Mouse (Mus musculus): ENCODE results near the gene Rpl13a.
"Not testable (repeated sequence)": the region's sequence is repeated elsewhere in the genome, so short reads cannot be mapped to it uniquely, and the experiment has no call there.

Rpl13a gene

DNA sequence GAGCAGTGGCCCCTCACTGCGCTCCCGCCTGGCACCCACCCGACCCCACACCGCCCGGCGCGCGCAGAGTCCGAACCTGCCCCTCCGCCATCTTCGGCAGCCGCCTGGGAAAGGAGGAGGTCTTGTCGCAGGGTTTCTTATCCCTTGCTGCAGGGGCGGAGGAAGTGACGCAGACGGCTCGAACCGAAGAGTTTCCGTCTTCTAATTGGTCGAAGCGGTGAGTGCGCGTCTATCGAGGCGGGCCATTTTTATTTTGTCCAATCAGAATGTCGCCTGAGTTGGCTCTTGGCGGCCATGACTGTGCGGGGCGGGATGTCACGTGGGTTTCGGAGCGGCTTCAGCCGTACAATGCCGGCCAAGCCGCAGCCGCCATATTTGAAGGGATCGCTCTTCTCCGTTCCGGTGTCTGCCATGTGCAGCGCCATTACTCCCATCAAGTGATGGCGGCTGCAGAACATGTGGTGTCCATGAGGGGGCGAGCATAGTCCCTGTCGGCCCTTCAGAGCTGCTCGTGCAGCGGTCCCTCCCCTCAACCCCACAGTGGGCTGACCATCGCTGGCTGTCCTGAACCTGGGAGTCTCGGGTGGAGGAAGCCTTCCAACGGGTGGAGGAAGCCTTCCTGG, at the start of gene Rpl13a:
Gene Rpl13a (minus strand): TSS at position 138 of the 623 bp plus-strand sequence.
- ATAC-seq (ENCODE audit: insufficient number of reproducible peaks, low FRiP score, low TSS enrichment), result peak; percentile 85

DNA sequence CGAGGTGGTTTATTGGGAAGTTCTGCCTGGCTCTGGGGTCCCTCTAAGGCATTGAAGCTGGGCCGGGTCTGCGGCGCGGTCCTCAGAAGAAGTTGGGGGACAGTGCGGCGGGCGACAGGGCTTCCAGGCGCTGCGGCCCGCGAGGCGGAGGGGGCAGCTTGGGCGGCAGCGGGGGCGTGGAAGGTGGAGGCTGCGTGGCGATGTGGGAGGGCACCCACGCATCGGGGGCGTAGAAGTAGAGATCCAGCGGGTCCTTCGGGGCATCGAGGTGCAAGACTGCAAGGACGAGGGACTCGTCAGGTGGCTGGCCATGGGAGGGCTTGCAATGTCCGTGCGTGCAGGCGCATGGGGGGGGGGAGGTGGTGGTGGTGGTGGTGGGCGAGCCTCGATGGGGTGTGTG, 47.8 kb upstream of the Rpl13a start:
- ATAC-seq (ENCODE audit: insufficient number of reproducible peaks, low FRiP score, low TSS enrichment), result no peak

DNA sequence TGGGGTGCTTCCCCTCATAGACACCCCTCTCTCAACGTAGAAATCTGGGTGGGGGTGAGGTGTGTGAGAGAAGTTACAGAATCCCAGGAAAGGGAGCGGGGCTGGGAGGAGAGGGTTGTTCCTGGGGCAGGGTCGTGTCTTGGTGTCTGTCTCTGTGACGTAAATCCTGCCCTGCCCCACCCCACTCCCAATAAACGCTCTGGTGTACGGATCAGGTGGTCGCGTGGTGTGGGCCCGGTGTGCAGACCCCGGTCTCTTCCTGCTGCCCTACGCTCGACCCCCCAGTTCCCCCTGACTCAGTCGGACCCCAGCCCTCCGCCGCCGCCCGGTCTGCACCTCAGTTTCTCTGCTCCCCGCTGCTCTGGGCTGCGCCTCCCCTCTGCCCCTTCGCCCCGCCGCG, 47.4 kb upstream of the Rpl13a start:
- ATAC-seq (ENCODE audit: insufficient number of reproducible peaks, low FRiP score, low TSS enrichment), result no peak

DNA sequence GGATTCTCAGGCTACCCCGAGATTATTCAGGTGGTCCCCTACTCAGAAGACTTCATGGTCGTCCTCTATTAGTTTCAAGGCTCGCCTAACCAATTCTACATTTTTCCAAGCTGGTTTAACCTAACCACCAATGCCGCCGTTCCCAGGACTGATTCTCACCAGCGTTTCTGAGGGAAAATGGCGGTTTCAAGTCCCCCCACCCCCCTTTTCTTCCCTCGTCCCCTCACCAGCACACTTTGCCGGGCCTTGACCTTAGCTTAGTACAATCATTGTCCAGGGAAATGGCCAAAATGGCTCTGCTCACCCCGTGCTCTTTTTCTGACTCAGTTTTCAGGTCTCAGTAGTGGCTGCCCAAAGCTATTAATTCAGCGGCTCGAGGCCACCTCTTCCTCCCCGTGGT, 46.8 kb upstream of the Rpl13a start:
- ATAC-seq (ENCODE audit: insufficient number of reproducible peaks, low FRiP score, low TSS enrichment), result no peak

DNA sequence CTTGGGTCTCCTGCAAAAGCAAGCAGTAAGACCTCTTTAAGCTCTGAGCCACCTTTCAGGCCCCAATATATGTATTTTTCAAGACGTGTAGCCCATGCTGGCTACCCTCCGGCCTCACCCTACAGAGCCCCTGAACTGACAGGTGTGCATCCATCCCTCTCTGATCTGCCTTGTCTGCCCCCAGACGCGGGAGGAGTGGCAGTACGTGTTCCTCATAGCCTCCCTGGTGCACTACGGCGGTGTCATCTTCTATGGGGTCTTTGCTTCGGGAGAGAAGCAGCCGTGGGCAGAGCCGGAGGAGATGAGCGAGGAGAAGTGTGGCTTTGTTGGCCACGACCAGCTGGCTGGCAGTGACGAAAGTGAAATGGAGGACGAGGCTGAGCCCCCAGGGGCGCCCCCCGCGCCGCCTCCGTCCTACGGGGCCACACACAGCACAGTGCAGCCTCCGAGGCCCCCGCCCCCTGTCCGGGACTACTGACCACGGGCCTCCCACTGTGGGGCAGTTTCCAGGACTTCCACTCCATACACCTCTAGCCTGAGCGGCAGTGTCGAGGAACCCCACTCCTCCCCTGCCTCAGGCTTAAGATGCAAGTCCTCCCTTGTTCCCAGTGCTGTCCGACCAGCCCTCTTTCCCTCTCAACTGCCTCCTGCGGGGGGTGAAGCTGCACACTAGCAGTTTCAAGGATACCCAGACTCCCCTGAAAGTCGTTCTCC, 46.2 kb upstream of the Rpl13a start:
- no peak for ATAC-seq (ENCODE audit: insufficient number of reproducible peaks, low FRiP score, low TSS enrichment)

DNA sequence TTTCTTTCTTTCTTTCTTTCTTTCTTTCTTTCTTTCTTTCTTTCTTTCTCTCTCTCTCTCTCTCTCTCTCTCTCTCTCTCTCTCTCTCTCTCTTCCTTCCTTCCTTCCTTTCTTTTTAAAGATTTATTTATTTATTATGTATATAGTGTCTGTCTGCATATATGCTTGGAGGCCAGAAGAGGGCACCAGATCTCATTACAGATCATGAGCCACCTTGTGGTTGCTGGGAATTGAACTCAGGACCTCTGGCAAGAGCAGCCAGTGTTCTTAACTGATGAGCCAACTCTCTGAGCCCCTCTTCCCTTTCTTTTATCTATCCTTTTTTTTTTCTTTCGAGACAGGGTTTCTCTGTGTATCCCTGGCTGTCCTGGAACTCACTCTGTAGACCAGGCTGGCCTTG, 45.2 kb upstream of the Rpl13a start:
- not testable (repeated sequence) for ATAC-seq (ENCODE audit: insufficient number of reproducible peaks, low FRiP score, low TSS enrichment)

DNA sequence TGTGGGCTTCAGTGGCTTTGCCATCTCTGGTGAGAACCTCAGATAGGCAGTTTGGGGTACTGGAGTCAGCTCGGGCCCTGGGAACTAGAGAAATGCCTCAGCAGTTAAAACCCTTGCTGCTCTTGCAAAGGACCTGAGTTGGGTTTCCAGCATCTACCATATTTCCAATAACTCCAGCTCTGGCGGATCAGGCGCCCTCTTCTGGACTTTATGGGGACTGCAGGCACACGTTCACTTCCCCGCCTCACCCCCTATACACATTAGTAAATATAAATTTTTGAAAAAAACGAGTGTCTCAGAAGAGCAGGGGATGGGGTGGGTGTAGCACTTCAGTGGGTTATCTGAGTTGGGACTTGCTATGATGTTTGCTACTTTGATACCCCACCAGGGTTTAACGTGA, 44.4 kb upstream of the Rpl13a start:
- no peak for ATAC-seq (ENCODE audit: insufficient number of reproducible peaks, low FRiP score, low TSS enrichment)

DNA sequence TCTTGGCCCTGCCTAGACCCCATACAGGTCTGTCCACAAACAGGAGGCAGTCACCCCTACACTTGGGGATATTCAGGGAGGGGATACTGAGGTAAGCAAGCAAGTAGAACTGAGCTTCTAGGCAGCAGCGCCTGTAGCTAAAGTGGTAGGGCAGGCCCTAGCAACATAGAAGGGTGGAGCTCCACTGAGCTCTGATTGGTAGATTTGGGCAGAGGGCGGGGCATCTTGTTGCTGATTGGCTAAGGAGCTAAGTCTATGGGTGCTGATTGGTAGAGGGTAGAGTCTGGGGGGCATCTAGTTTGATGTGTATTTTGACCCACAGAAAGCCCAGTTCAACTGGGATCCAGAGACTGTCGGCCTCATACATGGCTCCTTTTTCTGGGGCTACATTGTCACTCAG, 40.9 kb upstream of the Rpl13a start:
- peak; percentile 40 for ATAC-seq (ENCODE audit: insufficient number of reproducible peaks, low FRiP score, low TSS enrichment)

DNA sequence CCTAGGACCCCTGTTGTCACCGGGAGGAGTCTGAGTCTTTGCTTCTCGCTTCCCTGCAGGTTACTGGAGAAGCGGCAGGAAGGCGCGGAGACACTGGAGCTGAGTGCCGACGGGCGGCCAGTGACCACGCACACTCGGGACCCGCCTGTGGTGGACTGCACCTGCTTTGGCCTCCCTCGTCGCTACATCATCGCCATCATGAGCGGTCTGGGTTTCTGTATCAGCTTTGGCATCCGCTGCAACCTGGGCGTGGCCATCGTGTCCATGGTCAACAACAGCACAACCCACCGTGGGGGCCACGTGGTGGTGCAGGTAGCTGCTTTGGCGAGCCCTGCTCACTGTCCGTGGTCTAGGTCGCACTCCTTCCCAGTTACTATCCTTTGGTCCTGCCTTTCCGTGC, 40.1 kb upstream of the Rpl13a start:
- ATAC-seq (ENCODE audit: insufficient number of reproducible peaks, low FRiP score, low TSS enrichment), result no peak

DNA sequence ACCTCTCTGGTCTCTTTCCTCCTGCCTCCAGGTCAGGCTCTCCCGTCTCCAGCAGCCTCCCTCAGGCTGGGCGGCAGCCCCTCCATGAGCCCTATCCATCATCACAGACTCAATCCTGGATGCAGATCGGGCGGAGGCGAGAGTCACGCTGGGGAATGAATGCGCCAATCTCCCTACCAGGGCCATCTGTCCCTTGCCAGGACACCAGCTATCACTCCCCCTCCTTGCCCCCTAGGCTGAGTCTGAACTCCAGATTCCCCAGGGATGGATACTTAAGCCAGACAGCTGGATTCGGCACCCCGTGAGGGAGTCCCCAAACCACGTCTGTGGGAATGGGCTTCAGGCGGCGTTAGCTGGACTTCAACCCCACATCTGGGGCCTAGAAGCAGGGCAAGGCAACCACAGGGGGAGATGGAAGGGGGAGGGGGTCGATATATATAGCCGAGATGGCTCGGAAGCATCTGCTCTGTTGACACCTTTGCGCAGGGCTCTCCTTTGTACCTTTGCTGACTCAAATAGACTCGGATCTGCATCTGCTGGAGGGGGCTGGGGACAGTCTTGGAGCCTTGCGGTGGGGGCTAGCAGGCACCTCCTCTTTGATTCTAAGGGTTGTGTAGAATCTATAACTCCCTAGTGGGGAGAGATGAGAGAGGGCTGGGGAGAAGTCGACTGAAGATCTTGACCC, 39.3 kb upstream of the Rpl13a start:
- ATAC-seq (ENCODE audit: insufficient number of reproducible peaks, low FRiP score, low TSS enrichment), result peak; percentile 8; the same call in 1 of the 2 replicates

DNA sequence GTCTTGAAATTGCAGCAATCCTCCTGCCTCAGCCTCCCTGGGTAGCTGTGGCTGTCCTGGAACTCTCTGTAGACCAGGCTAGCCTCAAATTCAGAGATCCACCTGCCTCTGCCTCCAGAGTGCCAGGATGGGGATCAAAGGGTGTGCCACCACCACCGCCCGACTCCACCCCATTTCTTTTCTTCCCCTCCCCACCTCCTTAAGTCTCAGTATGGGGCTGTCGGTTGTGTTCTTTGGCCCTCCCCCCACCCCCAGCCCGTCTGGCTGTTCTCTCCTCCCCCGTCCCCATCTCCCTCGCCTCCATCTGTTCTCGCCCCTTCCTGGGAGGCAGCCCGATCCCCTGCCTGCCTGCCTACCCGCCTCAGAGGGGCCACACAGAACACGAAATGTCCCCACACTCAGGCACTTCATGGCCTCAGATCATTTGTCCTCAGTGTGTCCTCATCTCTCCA, 38.4 kb upstream of the Rpl13a start:
- ATAC-seq (ENCODE audit: insufficient number of reproducible peaks, low FRiP score, low TSS enrichment), result no peak

DNA sequence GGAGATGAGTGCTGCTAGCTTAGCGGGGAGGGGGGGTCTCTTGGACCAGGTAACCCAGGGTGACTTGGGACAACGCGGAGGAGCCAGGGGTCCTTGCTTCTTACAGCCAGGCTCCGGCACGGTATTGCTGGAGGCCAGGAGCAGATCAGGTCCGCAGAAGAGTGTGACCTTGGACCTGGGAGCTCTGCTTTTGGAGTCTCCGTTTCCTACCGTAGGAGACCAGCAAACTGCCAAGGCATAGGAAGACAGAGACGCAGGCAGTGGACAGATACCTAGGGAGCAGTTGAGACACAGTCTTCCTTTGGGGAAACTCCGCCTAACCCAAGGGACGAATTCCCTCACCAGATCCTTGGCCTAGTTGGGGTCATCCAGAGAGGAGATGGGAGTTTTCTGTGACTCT, 37.1 kb upstream of the Rpl13a start:
- ATAC-seq (ENCODE audit: insufficient number of reproducible peaks, low FRiP score, low TSS enrichment), result no peak

DNA sequence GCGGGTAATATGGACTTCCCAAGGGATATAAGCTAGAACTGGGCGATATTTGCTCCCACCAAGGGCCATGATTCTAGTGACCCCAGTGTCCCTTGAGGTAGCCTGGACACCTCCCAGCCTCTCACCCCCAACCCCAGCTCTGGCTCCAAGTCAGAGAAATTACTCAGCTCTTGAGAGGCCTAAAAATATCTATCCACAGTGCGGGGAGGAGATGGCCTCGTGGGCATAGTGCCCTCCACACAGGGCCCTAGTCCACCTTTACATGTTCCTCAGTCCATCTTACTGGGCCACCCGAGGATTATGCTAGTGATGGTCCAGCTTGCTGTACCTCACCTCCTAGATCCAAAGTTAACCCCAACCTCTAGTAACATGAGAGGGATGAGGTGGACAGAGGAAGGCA, 36.3 kb upstream of the Rpl13a start:
- no peak for ATAC-seq (ENCODE audit: insufficient number of reproducible peaks, low FRiP score, low TSS enrichment)

DNA sequence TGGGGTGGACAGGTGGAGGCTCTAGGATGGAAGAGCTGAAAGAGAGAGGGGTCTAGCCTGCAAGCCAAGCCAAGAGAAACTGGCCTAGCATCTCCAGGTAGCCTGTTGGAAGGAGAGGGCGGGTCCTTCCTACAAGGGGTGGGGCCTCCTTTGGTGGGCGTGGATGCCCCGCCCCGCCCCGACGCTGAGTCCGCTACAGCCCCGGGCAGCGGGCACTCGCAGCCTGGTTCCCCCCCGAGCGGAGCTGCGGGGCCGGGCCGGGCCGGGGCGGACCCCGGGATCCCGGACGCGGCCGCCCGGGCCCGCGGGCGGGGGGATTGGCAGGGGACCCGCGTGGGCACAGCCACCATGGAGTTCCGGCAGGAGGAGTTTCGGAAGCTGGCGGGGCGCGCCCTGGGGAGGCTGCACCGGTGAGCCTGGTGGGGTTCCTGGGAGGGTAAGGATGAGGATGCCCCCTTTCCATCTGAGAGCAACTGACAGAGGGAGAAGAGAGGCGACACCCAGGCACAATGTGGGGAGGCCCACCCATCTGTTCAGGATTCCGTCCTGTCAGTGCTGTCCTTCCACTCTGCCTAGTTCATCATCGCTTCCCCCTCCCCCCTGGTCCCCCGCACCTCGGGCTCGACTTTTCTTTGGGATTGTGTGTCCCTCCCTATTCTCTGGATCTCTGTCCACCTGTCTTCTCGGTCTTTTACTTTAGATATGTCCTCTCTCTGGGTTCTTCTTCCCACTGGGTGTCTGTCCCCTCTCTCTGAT, 35.4 kb upstream of the Rpl13a start, which contains the start of gene Slc17a7:
Gene Slc17a7 (plus strand): TSS at position 215 of the 756 bp plus-strand sequence.
- peak; percentile 5; the same call in 1 of the 2 replicates for ATAC-seq (ENCODE audit: insufficient number of reproducible peaks, low FRiP score, low TSS enrichment)

DNA sequence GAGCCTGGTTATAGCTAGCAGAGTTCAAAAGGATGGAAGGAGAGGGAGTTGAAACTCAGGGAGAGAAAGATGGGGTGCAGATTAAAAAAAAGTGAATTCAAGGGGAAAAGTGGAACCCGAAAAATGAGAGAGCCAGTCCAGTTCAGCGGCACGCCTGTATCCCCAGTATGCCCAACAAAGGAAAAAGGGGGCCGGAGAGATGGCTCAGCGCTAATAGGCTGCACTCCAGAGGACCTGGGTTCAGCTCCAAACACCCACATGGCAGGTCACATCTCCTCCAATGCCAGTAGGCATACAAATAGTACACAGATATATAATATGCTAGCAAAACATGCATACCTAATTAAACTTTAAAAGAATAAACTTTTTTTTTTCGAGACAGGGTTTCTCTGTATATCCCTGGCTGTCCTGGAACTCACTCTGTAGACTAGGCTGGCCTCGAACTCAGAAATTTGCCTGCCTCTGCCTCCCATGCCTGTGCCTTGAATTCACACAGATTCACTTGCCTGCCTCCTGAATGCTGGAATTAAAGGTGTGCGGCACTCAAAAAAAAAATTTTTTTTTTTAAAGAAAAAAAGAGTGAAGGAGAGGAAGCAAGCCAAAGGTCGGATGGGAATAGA, 34.5 kb upstream of the Rpl13a start:
- no peak for ATAC-seq (ENCODE audit: insufficient number of reproducible peaks, low FRiP score, low TSS enrichment)

DNA sequence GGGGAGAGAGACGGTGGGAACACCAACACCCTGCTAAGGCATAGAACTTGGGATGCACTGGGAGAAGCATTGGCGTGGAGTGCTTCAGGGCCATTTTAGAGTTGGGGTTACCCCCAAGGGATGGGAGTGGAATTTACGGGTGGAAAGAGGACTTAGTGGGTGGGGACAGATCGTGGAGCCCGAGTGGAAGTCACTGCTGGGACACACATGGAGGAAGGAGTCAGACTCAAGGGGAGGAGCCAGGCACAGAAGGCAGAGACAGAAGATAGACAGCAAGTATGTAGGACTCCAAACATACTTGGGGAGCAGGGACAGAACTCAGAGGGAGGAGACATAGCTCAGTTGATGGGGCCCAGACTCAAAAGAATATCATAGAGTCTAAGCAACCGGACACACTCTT, 34.0 kb upstream of the Rpl13a start:
- peak; percentile 1; the same call in 1 of the 2 replicates for ATAC-seq (ENCODE audit: insufficient number of reproducible peaks, low FRiP score, low TSS enrichment)

DNA sequence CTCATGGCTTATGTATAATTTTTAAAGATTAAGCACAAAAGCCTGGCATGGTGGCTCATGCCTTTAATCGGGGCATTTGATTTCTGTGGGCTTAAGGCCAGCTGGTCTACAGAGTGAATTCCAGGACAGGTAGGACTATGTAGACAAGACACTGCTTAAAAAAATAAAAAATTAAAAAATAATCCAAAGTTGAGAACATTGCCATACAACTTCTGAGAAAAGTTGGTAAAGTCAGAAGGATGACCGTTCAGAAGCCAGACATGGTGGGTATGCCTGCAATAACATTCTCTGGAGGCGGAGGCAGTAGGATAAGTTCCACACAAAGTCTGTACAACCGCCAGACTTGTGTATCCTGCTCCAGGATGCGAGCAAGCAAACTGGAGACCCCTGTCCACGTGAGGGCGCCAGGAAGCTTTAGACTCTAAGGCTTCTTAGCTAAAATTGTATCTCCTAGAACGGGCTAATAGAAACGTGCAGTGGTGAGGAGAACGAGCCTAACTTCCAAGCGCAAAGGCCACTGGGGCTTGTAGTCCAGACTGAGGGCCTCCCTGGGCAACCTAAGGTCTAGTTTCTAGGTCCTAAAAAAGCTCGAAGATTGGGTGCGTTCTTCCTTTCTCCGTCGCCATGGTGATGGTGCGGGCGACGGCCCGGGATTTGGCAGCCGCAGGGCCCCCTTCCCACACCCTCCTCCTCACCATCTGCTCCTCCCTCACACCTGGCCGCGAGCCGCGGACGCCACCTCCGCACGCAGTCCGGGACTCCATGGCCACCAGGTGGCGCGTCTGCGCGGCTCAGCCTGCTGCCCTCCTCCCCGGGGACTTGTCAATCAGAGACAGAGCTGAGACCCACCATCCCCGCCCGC, 33.3 kb upstream of the Rpl13a start:
- peak; percentile 79 for ATAC-seq (ENCODE audit: insufficient number of reproducible peaks, low FRiP score, low TSS enrichment)

DNA sequence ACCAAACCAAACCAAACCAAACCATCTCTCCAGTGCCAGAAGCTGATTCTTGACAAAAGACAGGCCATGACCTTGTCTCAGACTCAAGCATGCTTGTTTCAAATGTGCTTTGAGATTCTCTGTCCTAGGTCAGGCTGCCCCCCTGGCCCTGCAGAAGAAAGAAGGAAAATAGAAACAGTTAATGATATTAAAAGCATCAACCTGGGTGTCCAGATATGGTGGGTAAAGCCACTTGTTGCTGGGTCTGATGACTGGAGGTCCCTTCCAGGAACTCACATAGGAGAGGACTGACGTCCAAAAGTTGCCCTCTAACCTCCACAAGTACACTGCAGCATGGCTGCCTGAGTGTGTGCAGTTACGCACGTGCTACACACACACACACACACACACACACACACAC, 32.3 kb upstream of the Rpl13a start:
- ATAC-seq (ENCODE audit: insufficient number of reproducible peaks, low FRiP score, low TSS enrichment), result no peak

DNA sequence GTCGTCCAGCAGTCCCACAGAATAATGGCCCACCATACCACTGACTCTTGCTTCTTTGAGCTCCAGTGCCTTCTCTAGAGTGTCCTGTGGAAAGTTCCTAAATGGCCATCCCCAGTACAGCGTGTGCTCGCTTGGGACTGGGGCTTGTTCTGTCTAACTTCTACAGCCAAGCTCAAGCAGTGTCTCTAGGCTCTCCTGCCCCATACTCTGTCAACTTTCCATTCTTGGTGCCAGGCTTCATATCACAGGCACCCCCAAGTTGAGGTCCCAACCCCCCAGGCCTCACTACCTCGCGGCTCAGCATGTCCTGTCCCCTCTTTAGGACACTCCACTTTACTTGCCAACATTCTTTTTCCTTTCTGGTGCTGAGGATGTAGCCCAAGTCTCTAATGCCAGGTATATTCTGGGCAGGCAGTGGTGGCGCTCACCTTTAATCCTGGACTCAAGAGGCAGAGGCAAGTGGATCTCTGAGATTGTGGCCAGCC, 31.8 kb upstream of the Rpl13a start:
- no peak for ATAC-seq (ENCODE audit: insufficient number of reproducible peaks, low FRiP score, low TSS enrichment)

Measured in cerebellum, adult (tissue).